Mouse (Mus musculus) 3134 (cell line): ENCODE data around the gene Tmem170b.

Source experiments
- DNase-seq: peaks from one replicate; pipeline ENCODE4 v3.0.0-alpha.2; 2011; ENCODE audit warnings: low spot score; ENCODE audit not compliant: insufficient read length; ENCODE audit errors: extremely low read depth

The Tmem170b gene

DNA sequence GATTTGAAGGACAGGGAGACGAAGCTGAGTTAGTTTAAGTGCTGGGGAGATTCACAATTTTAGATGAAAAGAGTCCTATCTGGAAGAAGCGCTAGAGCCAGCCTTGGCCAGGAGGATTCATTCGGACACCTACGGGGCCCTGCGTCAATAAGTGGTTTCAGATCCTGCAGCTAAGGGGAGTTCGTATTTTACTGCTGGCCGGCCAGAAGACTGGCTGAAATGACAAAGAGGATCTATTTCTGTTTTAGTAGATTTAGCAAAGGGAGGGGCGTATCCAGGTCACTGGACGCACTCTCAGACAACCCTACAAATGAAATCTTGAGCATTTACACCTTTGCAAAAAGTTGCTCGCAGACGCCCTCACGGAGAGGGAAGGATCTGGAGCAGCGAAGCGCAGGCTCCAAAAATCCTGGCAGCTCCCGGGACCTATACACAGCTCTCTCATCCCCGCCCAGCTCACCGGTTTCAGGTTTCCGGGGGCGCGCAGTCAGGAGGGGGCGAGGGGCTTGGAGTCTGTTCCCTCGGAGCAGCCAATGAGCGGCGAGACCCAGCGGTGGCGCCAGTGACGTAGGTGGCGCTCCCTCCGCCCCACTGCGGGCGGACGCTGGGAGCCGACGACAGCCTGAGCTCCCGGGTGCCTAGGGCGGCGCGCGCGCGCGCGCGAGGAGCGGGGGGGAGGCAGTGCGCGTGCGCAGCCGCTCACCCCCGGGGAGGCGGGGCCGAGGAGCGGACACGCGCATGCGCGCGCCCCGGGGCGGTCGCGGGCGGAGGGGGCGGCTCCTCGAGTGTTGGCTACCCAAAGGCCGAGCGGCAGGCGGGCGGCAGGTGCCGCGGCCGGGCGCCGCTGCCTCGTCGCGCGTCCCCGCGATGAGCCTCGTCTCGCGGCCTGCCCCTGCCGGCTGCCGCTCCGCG is at the start of gene Tmem170b:
Tmem170b (plus strand) TSS at position 809 of the 912 bp plus-strand sequence.
- peak; percentile 98 for DNase-seq

DNA sequence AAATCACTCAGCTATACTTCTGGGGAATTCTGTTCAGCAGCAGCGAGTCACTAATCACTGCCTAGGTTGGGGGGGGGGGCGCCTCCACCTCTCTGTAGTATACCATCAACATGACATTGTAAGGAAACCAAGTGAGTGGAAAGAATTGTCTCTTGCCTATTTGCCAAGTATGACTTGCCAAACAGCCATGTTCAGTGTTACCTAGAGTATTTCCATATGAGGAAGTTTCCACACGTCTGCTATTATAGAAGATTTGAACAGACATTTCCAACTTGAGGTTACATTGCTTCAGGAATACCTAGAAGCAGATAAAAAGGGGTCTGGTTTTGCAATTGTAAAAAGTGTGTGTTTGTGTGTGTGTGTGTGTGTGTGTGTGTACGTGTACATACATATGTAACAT is 44.7 kb upstream of the Tmem170b start:
- DNase-seq = no peak

DNA sequence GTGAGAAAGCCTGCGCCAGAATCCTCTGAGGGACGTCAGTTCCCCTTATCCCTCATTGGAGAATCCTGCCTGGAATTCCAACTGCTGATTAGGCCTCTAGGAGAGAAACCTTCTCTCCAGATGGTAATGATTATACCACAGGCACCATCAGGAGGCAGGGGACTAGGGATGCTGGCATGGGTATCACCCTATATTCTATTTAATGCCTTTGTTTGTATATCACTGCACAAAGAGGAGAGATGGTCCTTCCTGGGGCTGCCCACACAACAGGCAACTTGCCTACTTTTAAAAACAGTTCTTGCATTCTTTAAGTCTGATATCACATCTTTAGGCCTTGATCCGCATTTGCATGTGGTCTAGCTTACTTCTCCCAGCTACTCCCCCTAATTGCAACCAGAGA is 37.3 kb upstream of the Tmem170b start:
- no peak for DNase-seq

DNA sequence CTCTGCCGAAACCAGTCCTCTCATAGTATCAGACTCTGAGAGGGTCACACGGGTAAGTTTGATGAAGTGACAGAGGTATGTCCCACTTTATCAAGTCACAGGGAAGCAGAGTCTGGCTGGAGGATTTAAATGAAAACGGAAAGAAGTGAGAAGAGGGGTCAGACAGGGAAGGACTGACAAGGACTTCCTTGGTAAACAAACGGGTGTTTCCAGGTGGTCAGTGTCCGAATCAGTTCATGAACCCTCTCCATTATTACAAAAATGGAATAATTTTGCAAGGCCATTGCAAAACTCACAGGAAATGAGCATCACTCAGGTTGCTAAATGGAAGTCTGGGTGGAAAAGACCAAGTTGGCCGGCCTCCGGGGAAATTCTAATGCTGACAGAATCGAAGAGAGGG is 36.8 kb upstream of the Tmem170b start:
- no peak for DNase-seq

DNA sequence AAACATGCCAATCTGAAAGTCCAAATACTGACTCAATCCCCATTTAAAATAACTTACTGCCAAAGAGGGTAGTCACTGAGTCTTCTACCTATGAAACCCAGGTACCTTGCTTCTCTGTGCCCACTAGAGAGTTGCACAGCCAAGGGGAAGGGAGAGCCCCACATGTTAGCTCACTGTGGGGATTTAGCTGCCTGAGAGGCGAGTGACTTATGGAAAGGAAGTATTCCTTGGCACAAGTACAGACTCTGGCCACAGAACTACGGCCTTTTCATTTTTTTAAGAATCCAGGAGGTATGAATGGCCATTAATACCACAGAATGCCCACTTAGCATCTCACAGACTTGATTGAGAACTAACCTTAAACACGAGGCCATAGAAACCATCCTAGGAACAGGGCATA is 35.9 kb upstream of the Tmem170b start:
- DNase-seq = peak; percentile 14

DNA sequence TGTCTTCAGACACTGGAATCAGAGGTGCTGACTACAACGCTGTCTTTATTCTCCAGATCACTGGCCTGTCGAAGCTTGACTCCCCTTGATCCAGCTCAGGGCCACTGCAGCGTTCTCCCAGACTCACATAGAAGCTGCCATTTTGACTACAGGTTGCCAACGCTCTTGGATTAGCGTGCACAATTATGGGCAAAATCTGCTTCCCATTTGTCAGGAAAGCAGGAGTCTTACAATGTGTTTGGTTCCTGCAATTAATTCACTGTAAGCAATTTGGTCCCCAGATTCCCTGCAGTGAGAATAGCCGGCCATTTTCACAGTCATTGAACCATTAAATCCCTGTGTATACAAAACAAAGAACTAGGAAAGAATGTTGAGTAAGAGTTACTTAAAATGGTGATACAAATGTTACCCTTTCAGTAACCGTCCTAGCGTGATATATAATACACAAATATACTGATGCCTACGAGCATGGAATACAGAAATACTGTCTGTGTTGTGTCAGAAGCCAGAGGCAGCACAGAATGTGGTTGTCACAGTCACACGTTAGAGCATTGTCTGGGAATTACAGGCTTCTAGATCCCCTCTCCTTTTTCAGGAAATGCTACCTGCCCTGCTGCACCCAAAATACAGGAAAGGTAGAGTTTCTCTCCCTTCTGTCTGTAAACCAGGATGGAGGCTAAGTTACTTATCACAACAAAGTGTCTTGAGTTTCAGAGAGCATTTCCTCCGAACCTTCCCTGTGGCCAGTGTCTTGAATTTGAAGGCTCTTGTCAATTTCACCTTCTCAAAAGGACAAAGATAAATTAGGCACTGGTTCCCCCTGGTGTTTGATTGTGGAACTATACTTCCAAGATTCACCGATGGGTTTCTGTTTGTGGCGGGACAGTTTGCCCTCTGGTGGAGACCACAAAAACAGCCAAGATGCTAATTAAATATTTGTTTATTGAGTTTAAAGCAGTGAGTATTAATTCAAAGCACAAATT is 34.0 kb upstream of the Tmem170b start:
- DNase-seq = peak; percentile 57

DNA sequence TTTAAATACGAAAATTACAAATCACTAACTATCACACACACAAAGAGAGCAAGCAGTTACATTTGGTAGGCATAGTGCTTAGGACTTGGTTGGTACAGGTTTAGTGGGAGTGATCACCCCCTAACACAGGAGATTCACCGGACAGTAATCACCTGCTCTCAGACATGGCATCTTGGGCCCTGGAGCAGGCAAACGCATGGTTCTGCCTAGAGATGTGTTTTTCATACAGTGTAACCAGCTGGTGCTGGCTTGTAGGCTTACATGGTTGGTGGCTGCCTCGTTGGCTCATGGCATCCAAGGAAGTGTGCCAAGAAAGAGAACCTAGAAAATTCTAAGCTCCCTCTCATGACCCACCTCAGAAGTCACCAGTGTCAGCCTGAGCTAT is 33.4 kb upstream of the Tmem170b start:
- DNase-seq = no peak

DNA sequence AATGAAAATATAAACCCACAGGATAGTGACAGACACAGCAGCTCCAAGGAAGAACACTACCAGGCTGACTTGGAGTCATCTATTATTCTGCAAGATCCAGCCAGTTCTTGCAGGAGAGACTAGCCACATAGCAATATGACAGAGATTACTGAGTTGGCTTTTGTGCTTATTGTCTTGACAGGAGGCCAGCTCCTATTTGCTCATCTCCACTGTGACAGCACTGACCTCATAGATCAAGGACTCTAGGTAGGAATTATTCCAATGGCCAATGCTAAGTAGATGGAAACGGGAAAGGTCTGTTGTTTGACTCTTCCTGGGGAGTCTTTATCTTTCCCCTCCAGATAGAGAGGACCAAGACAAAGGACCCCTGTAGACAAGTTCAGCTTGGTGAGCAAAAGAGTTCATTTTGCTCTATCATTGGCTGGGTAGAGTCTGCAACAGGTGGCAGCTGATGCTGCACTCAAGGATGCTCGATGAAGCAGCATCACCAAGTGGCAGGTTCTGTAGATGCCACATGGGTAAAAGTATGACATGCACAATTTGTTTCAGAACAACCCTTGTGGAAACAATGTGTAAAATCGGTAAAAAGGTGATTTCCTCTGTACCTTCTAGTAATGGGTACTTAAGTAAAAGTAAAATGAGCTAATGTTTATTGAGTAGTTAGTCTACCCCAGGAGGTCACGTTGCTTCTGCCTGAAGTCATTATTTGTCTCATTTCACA is 32.4 kb upstream of the Tmem170b start:
- DNase-seq = no peak

DNA sequence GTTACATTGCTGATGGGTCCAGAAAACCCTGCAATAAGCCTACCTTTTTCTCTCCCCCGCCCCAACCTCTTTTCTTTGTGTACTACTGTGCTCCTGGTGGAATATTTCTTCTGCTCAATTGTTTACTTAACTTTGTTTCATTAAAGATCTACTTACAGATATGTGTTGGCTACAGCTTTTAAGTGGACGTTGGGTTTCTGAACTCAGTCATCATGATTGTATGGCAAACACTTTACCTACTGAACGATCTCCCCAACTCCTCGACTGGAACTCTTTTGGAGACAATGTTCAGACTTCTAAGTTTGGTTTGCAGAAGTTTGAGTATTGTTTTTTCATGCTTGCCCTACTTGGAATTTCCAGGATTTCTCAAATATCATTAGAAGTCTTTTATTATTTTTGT is 24.6 kb upstream of the Tmem170b start:
- DNase-seq = no peak

DNA sequence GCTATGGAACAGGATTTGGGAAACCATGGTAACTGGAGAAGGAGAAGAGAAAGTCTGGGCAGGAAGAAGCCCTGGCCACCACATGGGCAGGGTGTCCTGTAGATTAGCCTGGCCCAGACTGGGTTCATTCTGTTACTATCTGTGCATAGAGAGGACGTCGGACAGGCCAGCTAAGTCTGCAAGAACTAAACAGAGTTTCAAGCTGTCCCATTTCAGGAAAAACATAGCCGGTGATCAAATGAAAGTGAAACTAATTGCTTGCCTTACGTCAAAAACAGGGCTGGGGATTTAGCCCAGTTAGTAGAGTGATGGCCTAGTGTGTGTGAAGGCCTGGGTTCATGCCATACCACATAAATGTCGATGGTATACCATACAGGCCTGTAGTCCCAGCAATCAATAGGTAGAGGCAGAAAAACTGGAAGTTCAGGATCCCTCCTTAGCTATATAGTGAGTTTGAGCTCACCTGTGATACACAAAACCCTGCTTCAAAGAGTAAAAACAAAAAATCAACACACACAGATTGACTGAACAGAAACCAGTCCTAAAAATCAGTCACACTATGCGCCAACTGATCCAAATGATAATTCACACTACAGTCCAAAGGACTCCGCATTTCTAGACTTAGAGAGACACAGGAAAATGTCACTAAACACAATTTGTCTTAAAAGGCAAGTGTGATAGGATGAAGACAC is 21.9 kb upstream of the Tmem170b start:
- peak; percentile 42 for DNase-seq

DNA sequence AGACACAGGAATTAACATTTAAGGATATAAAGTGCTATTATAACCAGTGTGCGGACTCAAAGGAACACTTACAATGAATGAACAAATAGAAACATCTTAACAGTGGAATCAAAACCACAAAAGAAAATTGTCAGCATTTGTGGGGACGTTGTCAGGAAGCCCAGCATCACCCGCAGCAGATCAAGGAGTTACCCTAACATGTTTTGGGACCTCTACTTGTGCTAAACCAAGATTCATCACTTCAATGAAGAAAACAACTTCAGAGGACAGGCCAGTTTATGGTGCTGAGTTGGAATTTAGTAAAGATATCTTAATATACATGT is 21.4 kb upstream of the Tmem170b start:
- no peak for DNase-seq

DNA sequence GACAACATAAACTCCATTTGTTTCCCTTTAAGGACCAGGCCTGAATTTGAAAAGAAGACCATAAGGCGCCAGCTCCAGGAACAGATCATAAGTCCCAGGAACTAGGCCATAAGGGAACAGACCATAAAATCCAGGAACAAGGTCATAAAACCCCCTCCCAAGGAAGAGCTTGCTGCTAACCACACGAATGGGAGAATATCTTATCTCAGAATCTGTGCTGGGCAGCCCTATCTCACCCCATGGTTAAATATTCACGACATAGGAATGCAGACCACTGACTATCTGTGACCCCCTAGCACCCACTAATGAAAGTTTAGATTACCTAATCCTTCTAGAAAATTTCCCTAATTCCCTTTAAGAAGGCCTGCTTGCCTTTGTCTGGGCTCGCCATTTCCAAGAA is 20.8 kb upstream of the Tmem170b start:
- DNase-seq = no peak

DNA sequence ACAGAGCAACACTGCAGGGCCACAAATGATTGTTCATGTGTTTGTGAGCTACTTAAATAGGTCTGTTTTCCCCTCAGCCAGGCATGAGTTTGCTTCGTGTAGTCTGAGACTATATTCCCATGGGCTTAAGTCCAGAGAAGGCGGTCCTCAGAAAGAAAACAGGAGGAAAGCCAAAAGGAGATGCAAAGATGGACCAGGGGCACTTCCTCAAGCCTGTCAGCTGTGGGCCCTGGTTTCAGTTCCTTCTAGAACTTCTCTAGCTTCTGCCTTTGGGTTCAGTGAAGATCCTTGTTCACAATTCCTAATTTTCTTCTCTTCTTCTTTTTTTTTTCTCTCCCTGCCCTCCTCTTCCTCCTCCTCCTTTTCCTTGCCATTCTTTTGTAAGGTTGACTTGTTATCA is 9.0 kb upstream of the Tmem170b start:
- no peak for DNase-seq

DNA sequence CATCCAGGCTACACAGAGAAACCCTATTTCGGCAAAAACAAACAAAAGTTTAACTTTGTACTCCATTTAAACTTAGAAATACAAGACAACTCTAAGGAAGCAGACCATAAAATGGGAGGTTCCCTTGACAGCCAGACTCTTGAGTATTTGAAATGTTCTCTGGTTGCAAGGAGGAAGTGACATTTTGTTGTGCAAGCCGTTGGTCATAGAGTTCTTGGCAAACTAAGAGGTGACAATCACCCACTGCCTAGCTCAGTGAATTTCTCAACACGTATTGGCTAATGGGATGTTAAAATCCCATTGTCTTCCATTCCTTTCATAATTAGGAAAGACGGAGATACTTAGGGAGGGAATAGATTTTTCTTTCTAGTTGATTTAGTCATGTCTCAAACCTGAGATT is 5.7 kb upstream of the Tmem170b start:
- no peak for DNase-seq

DNA sequence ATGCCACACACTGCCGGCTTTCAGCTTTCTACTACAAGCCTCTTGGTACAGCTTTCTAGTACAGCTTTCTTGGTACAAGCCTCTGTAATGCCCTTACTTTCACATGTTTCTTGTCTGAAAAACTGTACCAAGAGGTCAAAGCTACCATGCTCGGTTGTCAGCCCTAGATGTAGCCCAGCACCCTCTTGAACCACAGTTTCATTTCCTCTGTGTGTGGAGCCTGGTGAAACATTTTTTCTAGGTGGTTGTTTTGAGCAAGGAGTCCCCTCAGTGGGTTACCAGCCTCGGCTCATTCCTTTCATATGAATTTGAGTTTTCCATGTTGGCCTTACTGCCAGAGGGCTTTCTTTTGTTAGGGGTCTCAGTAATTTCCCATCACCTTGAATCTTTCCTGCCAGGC is 4.7 kb upstream of the Tmem170b start:
- DNase-seq = no peak

DNA sequence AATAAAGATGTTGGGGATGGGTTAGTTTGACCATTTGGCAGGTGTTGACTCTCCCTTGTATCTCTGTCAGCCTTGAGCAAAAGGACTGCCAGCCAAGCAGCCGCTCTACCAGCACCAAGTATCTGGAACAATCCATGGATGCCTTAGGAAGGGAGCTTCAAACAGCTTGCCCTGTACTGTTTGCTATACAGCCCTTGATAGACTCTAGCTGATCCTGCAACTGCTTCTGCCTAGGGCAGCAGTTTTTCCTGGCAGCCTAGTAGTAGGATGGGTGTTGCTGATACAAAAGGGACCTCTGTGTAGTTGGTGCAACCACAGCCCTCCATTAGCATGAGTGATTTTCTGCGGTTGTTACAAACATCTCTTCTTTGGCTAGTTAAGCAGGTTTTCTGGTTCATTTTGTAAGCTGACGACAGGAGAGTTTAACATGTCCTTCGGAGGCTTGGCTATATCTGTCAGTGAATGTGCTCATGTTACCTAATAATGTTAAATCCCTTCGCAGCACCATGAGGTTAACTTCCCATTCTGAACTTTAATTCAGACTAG is 1.7 kb upstream of the Tmem170b start:
- no peak for DNase-seq

DNA sequence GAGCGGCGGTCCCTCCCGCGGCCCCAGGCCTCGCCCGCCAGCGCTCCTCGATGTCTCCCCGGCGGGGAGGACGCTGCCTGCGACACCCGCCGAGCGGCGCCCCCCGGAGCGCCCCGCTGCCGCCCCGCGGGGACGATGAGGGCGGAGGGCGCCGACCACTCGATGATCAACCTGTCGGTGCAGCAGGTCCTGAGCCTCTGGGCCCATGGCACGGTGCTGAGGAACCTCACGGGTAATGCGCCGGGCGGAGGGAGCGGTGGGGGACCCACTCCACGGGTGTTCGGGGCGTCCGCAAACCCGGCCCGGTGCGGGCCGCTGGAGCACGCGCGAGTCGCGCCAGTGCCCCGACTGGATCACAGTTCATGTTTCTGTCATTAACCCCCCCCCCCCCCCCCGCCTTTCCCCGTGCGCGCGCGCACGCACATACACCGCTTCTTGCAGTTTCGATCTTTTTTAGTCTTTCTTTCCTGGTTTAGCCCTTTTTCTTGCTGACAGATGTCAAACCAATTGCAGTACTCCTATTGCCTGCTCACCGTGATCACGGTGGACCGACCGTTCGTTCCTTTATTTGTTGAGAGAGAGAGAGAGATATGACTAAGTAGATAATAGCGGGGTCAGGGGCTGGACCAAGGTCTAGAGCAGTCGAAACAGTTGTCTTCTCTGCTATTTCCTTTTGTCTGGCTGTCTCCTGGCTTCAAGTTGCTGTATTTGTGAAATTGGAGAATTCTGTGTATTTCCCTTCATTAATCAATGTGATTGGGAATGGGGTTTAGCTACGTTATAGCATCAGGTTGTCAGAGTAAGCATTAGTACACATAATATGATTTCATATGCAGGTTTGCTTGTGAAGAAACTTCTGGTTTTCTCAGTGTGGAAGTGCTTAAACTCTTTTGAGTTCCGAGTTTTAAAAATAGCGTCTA is 634 bp downstream of the Tmem170b start:
- DNase-seq = peak; percentile 64

DNA sequence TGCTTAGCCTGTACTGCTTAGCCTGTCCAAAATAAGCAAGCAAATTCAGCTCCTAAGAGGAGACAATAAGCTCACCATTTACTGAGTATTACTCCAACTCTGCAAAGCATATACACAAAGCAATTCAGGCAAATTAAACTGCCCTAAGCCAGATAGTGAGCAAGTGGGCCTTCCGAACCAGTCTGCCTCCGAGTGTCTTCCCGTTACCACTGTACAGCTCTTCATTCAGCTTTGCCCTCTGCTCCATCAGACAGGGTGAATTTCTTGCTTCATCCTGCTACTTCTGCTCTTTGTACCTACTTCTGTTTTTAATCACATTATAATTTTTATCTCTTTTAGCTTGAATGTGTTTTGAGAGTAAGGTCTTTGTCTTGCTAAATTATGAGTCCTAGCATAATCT is 1.9 kb downstream of the Tmem170b start:
- DNase-seq = no peak

DNA sequence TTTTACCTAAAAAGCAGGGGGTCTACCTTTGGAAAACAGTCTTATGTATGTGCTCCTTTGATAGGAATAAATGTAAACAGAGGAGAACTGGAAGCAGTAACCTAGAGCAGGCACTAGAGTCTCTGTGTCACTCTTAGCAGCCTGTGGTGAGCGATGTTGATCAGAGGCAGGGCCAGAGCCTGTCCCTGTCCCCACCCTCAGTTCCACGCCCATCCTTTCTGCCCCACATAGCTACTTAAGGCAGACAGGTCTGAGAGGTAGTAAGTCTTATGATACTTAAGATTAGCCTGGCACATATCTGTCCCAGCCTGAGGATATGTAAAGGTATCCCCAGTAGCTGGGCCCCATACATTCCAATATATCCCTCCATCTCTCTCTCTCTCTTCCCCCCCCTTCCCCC is 2.9 kb downstream of the Tmem170b start:
- no peak for DNase-seq
